Mouse (Mus musculus) kidney, embryonic 14.5 days (tissue): ENCODE results near the gene Ssr1. TPM values are rescaled to one million over a fixed set of nuclear protein-coding genes. Genes with fewer than 3 reads are reported as not detected.

Source experiments
- ATAC-seq: fragments of 200-750 bp; cut with Nextera tagmentation; 2 replicates; pipeline ENCODE4 v1.8.0; 2017; ENCODE audit warnings: moderate number of reproducible peaks, mild to moderate bottlenecking, moderate TSS enrichment, moderate library complexity; ENCODE audit not compliant: low FRiP score, low TSS enrichment
- H3K27ac ChIP-seq: fragments of 300-500 bp; sonication (generic); 2 replicates; pipeline ENCODE4 v1.5.1; 2014; ENCODE audit warnings: low read depth, mild to moderate bottlenecking, low read length, moderate library complexity, mixed read lengths
- H3K27me3 ChIP-seq: fragments of 300-500 bp; sonication (generic); 2 replicates; pipeline ENCODE4 v1.6.1; 2014; ENCODE audit warnings: mild to moderate bottlenecking, low read length; ENCODE audit not compliant: control insufficient read depth, insufficient read depth
- H3K36me3 ChIP-seq: fragments of 300-500 bp; sonication (generic); 2 replicates; pipeline ENCODE4 v1.6.1; 2014; ENCODE audit warnings: low read length, mixed read lengths; ENCODE audit not compliant: control insufficient read depth, insufficient read depth
- H3K4me1 ChIP-seq: fragments of 300-500 bp; sonication (generic); 2 replicates; pipeline ENCODE4 v1.6.1; 2014; ENCODE audit warnings: low read length, mixed read lengths; ENCODE audit not compliant: control insufficient read depth, insufficient read depth
- H3K4me2 ChIP-seq: fragments of 300-500 bp; sonication (generic); replicated peaks from 2 replicates; pipeline ENCODE4 v1.6.1; 2014; ENCODE audit warnings: low read depth, mild to moderate bottlenecking, low read length
- H3K4me3 ChIP-seq: fragments of 300-500 bp; sonication (generic); 2 replicates; pipeline ENCODE4 v1.5.1; 2014; ENCODE audit warnings: mild to moderate bottlenecking, low read length
- H3K9ac ChIP-seq: fragments of 300-500 bp; sonication (generic); 2 replicates; pipeline ENCODE4 v1.6.1; 2014; ENCODE audit warnings: low read depth, mild to moderate bottlenecking, low read length, moderate library complexity
- H3K9me3 ChIP-seq: fragments of 300-500 bp; sonication (generic); 2 replicates; pipeline ENCODE4 v1.6.1; 2016; ENCODE audit warnings: low read length; ENCODE audit not compliant: control insufficient read depth
- WGBS: fragments of 180-500 bp; shearing (Covaris S2); extraction: QIAGEN DNeasy Blood & Tissue Kit; methylation state at CpG from one replicate; pipeline ENCODE4 v1.1.7; 2014; 5-methylcytosine and 5-hydroxymethylcytosine counted together
- polyA plus RNA-seq: library from polyadenylated mRNA; unstranded; fragments of >200 nt; fragmentation: Nextera tagmentation; extraction: Ambion mirVana; gene quantifications from 2 replicates; pipeline ENCODE4 v1.2.1, GENCODE M21; 2014

Gene Ssr1
- polyA plus RNA-seq, 1 experiment from 2014 or later: 133 TPM

DNA sequence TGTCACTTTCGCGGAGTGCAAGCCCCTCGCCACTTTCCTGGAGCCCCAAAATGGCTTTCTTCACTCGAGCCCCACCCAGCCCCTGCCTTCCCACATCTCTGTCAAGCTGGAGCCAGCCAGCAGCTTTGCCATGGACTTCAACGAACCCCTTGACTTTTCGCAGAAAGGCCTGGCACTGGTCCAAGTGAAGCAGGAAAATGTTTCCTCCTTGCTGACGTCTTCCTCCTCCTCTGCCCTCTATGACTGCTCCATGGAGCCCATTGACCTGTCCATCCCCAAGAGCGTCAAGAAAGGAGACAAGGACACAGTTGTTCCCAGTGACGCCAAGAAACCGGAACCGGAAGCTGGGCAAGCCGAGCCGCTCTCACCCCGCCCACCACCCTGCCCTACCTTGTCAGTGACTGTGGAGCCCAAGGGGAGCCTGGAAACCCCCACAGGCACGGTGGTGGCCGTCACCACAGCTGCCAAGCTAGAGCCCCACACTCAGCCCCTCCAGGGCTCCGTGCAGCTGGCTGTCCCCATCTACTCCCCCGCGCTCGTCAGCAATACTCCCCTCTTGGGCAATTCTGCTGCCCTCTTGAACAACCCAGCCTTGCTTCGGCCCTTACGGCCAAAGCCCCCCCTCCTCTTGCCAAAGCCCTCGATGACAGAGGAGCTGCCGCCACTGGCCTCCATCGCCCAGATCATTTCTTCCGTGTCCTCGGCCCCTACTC lies 62.7 kb downstream of the Ssr1 start:
- ATAC-seq: peak; percentile 55; the same call in 1 of the 2 replicates
- H3K36me3 ChIP-seq: peaks cover 81% of the 10 kb centered on the region
- WGBS: 63% methylated on average over 27 of the region's 27 CpGs
- H3K4me2 ChIP-seq: no peak overlapping the region
- no peak overlapping the region for H3K4me3 ChIP-seq
- H3K9me3 ChIP-seq: no peaks in the 10 kb centered on the region
- H3K27ac ChIP-seq: no peak overlapping the region
- no peak overlapping the region for H3K9ac ChIP-seq
- peaks cover 3% of the 10 kb centered on the region; the same call in 1 of the 2 replicates for H3K4me1 ChIP-seq
- no peaks in the 10 kb centered on the region for H3K27me3 ChIP-seq

DNA sequence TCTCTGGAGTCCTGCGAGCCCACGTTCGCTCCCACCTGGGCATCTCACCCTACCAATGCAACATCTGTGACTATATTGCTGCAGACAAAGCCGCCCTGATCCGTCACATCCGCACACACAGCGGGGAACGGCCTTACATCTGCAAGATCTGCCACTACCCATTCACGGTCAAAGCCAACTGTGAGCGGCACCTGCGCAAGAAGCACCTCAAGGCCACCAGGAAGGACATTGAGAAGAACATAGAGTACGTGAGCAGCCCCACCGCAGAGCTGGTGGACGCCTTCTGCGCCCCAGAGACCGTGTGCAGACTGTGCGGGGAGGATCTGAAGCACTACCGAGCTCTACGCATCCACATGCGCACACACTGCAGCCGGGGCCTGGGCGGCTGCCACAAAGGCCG lies 63.4 kb downstream of the Ssr1 start:
- no peak overlapping the region for H3K4me2 ChIP-seq
- H3K4me1 ChIP-seq: peaks cover 3% of the 10 kb centered on the region; the same call in 1 of the 2 replicates
- no peaks in the 10 kb centered on the region for H3K27me3 ChIP-seq
- WGBS: 96% methylated on average over 23 of the region's 23 CpGs
- H3K9me3 ChIP-seq: no peaks in the 10 kb centered on the region
- H3K36me3 ChIP-seq: peaks cover 76% of the 10 kb centered on the region
- H3K4me3 ChIP-seq: no peak overlapping the region
- H3K27ac ChIP-seq: no peak overlapping the region
- ATAC-seq: no peak
- no peak overlapping the region for H3K9ac ChIP-seq

DNA sequence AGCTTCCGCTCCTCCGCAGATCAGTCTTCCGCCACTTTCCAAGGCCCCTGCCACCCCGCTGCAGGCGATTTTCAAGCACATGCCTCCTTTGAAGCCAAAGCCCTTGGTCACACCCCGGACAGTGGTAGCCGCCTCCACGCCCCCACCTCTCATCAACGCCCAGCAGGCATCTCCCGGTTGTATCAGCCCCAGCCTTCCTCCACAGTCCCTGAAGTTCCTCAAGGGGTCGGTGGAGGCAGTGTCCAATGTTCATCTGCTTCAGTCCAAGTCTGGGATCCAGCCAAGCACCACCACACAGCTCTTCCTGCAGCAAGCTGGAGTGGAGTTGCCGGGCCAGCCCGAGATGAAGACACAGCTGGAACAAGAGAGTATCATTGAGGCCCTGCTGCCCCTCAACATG lies 63.9 kb downstream of the Ssr1 start:
- Histone ChIP-seq H3K4me2 (no peak overlapping the region), H3K4me1 (peaks cover 3% of the 10 kb centered on the region; the same call in 1 of the 2 replicates), H3K9me3 (no peaks in the 10 kb centered on the region), H3K36me3 (peaks cover 74% of the 10 kb centered on the region), H3K27me3 (no peaks in the 10 kb centered on the region), H3K4me3 (no peak overlapping the region), H3K27ac (no peak overlapping the region), H3K9ac (no peak overlapping the region)
- WGBS: 87% methylated on average over 13 of the region's 13 CpGs
- no peak for ATAC-seq

DNA sequence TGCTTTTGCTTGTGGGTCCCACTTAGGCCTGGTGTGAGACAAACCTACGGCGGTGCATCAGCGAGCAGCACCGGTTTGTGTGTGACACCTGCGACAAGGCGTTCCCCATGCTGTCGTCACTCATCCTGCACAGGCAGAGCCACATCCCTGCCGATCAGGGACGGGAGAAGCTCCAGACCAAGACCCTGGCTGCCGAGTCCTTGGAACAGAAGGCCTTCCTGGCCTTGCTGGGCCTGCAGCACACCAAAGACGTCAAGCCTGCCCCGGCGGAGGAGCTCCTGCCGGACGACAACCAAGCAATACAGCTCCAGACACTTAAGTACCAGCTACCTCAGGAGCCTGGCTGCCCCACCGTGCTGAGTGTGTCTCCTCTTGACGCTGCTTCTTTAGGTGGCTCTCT lies 64.5 kb downstream of the Ssr1 start:
- no peak overlapping the region for H3K27ac ChIP-seq
- no peak for ATAC-seq
- H3K4me1 ChIP-seq: peaks cover 3% of the 10 kb centered on the region; the same call in 1 of the 2 replicates
- H3K36me3 ChIP-seq: peaks cover 72% of the 10 kb centered on the region
- no peaks in the 10 kb centered on the region for H3K9me3 ChIP-seq
- H3K27me3 ChIP-seq: no peaks in the 10 kb centered on the region
- no peak overlapping the region for H3K9ac ChIP-seq
- WGBS: 93% methylated on average over 17 of the region's 17 CpGs
- no peak overlapping the region for H3K4me2 ChIP-seq
- no peak overlapping the region for H3K4me3 ChIP-seq

DNA sequence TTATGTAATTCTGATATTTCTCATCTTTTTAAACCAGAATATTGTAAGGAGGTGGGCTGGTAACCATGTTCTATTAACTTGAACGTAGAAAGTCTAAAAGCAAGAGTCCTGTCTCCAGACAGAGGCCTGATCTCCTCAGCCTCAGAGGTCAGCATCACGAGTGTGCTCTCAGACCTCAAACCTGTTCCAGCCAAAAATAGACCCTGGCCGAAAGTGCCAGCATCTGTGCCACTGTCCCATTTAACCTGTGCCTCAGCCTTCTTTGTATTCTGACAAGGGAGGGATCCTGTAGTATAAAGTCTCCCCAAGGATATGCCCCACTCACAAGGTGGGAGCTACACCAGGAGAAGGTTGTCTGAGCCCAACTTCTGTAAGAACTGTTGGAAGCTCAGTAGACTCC lies 67.6 kb downstream of the Ssr1 start:
- no peak overlapping the region for H3K4me2 ChIP-seq
- H3K9ac ChIP-seq: no peak overlapping the region
- peaks cover 3% of the 10 kb centered on the region; the same call in 1 of the 2 replicates for H3K4me1 ChIP-seq
- H3K4me3 ChIP-seq: no peak overlapping the region
- H3K9me3 ChIP-seq: no peaks in the 10 kb centered on the region
- H3K27ac ChIP-seq: no peak overlapping the region
- peaks cover 63% of the 10 kb centered on the region for H3K36me3 ChIP-seq
- no peaks in the 10 kb centered on the region for H3K27me3 ChIP-seq
- ATAC-seq: no peak
- WGBS: 91% methylated on average over 3 of the region's 3 CpGs

DNA sequence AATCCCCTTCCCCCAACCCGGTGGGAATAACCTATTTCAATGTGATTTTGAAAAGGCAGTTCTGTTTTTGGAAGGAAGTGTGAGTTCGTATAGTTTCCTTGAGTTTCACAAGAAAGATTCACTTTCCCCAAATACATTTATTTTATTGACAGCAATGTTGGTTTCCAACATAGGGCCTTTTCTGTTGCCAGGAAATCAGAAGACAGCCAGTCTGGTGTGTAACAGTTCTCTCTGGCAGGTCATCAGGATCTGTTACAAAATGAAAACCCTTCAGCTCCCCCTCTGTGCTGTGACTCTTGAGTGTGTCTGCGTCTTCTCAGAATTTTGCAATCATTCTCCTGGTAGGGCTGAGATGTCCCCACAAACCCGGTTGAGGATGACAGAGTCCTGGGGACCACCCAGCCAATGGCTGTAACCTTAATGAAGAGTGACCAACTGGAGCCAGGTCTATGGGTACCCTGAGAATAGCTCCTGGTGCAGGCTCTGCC lies 69.5 kb downstream of the Ssr1 start:
- Histone ChIP-seq H3K4me3 (no peak overlapping the region), H3K9ac (no peak overlapping the region), H3K36me3 (peaks cover 52% of the 10 kb centered on the region), H3K4me1 (no peaks in the 10 kb centered on the region), H3K9me3 (no peaks in the 10 kb centered on the region), H3K27ac (no peak overlapping the region), H3K27me3 (no peaks in the 10 kb centered on the region), H3K4me2 (no peak overlapping the region)
- 78% methylated on average over 4 of the region's 4 CpGs for WGBS
- ATAC-seq: no peak

DNA sequence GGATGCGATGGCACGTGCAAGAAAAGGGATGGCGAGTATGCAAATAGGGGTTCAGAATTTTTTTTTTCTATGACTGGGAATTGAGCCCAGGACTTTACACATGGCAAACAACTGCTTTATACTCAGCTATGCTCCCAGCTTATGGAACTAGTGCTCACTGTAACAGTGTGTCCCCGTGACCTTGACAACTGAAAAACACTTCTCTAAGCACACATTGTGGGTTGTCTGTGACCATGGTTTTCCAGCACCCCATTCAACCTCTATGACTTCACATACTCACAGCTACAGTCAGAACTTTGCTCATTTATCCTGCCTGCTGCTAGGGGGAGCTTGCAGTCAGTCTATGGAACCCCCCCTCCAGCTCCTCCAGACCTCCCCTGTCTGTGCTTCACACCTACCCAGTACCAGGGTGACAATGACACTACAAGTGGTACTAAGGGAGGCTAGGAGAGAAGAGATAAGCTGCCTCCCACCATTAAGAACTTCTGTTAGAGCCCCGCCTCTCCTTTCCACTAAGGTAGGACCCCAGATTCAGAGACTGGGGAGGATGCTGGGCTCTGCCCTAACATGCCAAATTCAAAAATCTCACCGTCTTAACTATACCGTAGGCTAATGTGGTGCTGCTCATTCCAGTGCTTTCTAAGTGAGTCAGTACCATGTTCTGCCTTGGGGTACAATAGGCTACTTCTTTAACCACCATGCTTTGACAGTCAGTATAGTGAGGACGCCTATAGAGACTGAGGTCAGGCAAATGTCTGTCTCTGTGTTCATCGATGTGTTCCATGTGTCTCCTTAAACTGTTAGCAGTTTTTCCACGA lies 70.2 kb downstream of the Ssr1 start:
- H3K4me3 ChIP-seq: no peak overlapping the region
- H3K4me2 ChIP-seq: no peak overlapping the region
- H3K4me1 ChIP-seq: no peaks in the 10 kb centered on the region
- no peaks in the 10 kb centered on the region for H3K27me3 ChIP-seq
- no peak overlapping the region for H3K27ac ChIP-seq
- H3K9ac ChIP-seq: no peak overlapping the region
- 91% methylated on average over 10 of the region's 10 CpGs for WGBS
- peaks cover 50% of the 10 kb centered on the region for H3K36me3 ChIP-seq
- ATAC-seq: no peak
- no peaks in the 10 kb centered on the region for H3K9me3 ChIP-seq

DNA sequence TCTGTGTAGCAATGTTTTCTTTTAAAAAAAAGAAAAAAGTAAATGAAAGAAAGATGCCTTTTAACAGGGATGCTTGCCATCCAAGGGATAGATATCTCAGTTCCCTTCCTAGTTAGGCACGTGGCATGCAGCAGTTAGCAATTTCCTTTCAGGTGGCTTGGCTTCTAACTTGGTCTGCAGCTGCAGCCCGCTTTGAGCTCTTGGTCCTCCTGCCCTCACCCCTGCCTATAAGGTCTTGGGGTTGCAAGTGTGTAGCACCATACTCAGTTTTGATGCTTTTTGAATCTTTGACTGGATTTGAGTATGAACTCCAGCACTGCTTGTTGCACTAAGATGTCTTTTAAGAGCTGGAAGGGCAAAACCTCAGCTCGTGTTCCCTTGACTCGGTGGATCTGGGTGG lies 70.9 kb downstream of the Ssr1 start:
- 86% methylated on average over 4 of the region's 4 CpGs for WGBS
- Histone ChIP-seq H3K4me2 (no peak overlapping the region), H3K4me3 (no peak overlapping the region), H3K9ac (no peak overlapping the region), H3K4me1 (no peaks in the 10 kb centered on the region), H3K9me3 (no peaks in the 10 kb centered on the region), H3K27me3 (no peaks in the 10 kb centered on the region), H3K36me3 (peaks cover 48% of the 10 kb centered on the region), H3K27ac (no peak overlapping the region)
- no peak for ATAC-seq

DNA sequence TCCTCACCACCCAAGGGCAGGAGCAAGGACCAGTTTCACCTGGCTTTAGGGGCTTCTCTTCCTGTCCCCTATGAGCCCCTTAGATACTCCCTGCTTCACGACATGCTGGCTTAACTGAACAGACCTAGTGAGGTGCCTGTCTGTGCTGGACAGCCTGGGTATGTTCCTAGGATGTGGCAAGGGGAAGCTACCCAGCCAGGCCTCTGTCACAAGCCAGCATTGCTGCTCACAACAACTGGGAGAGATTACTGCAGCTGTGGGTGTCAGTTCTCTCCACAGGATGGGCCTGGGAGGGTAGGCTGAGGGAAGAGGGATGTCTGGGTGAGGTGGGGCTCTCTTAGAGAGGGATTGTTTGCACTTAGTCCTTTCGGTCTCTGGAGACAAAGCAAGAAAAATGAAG lies 73.3 kb downstream of the Ssr1 start:
- no peak for ATAC-seq
- Histone ChIP-seq H3K36me3 (peaks cover 47% of the 10 kb centered on the region), H3K4me2 (no peak overlapping the region), H3K27ac (no peak overlapping the region), H3K4me1 (no peaks in the 10 kb centered on the region), H3K9me3 (no peaks in the 10 kb centered on the region), H3K27me3 (no peaks in the 10 kb centered on the region), H3K9ac (no peak overlapping the region), H3K4me3 (no peak overlapping the region)
- WGBS: 84% methylated on average over 2 of the region's 2 CpGs
